Mouse (Mus musculus) neutrophil, adult 83 days (primary cell): Measurements from ENCODE around the gene Hoxc8. TPM values are rescaled to one million over a fixed set of nuclear protein-coding genes. Genes with fewer than 3 reads are reported as not detected.

Experiments
- total RNA-seq, 2 experiments: library from RNA; stranded (reverse); gene quantifications; one replicate each; pipeline ENCODE4 v1.2.4; 2023

Hoxc8 gene
- total RNA-seq = not detected

DNA sequence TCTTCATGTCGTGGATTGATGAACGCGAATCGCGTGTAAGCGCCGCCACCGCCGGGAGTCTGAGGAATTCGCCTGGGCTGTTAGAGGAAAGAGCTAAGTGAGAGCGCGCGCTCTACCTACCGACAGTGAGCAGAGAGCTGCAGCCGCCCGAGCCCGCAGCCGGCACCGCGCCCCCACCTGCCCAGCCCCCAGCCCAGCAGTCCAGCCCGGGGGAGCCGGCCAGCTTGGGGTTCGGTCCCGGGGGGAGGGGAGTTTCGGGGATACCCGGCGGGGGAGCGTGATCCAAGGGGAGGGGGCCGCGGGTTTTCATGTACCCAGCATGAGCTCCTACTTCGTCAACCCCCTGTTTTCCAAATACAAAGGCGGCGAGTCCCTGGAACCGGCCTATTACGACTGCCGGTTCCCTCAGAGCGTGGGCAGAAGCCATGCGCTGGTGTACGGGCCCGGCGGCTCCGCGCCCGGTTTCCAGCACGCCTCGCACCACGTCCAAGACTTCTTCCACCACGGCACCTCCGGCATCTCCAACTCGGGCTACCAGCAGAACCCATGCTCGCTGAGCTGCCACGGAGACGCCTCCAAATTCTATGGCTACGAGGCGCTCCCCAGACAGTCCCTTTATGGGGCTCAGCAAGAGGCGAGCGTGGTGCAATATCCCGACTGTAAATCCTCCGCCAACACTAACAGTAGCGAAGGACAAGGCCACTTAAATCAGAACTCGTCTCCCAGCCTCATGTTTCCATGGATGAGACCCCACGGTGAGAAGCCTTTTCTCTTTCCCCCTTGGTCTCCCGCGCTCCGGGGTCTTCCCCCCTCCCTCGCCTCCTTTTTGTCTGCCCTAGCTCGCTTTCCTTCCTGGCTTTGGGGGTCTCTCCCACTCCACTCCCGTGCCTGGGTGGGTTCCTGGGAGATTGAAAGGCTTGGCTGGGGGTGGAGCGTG, at the start of gene Hoxc8:
Gene Hoxc8 (plus strand): TSS at position 147 of the 937 bp plus-strand sequence.

GRCm38 (mm10) chr15:102954192-102955006, 36.0 kb upstream of the Hoxc8 start, which contains the start of gene Hoxc11:
Gene Hoxc11 (plus strand): TSS chr15:102954427.

GRCm38 (mm10) chr15:102966776-102967311, 23.6 kb upstream of the Hoxc8 start, which contains the start of gene Hoxc10:
Gene Hoxc10 (plus strand): TSS chr15:102966796.

GRCm38 (mm10) chr15:102967312-102967510, 23.2 kb upstream of the Hoxc8 start, which contains the start of gene Hoxc5:
Gene Hoxc5 (plus strand): TSS chr15:102967443.

GRCm38 (mm10) chr15:102976171-102976570, 14.2 kb upstream of the Hoxc8 start, which contains the start of gene Hoxc9:
Gene Hoxc9 (plus strand): TSS chr15:102976439.

DNA sequence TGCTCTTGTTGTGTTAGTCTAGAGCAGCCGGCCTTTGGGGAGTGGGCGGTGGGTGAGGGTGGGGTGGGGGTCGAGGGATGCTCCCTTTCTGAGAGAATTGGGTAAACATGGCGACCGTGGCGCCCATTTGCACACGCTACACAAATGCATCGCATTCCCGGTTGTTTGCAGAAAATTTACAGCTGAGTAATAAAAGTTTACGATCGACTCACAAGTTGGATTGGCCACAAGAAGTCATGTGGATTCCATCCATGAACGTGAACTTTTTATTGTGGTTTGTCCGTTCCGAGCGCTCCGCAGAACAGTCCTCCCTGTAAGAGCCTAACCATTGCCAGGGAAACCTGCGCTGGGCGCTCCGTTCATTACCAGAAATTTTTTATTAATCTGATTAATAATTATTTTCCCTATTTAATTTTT, 7.5 kb downstream of the Hoxc8 start, which contains the start of gene Hoxc6:
Gene Hoxc6 (plus strand): TSS at position 319 of the 417 bp plus-strand sequence.

DNA sequence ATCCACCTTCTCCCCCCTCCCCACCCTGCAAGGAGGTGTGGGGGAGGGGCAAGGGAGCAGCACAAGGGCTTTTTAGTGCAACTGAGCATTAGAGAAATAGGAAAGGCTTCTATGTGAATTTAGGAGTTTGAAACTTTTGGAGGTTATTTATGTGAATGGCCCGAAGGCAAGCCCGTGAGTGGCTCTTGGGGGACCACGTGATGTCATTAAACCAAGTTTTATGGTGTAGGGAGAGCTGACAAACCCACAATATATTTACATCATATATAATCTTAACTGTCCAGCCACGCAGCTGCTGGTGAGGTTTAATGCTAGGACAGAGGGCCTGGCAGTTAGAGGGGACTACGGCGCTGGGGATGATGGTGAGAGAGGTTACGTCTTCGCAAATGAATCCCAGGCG, 28.2 kb downstream of the Hoxc8 start, which contains the start of gene Hoxc4:
Gene Hoxc4 (plus strand): TSS at position 299 of the 400 bp plus-strand sequence.

Other genes with a start within 250 kb of the Hoxc8 start
- not detected for gene Hoxc13, start 69.5 kb upstream of the Hoxc8 start, total RNA-seq
- not detected for gene Hoxc12, start 53.9 kb upstream of the Hoxc8 start, total RNA-seq
- gene Hoxc11, start 36.2 kb upstream of the Hoxc8 start, total RNA-seq = not detected
- gene Hoxc10, start 23.8 kb upstream of the Hoxc8 start, total RNA-seq = not detected
- under 1 TPM in 1 of 2 experiments, not detected in 1; 0.97 TPM for gene Hoxc5, start 23.2 kb upstream of the Hoxc8 start, total RNA-seq
- not detected for gene Hoxc9, start 14.2 kb upstream of the Hoxc8 start, total RNA-seq
- gene Hoxc6, start 7.7 kb downstream of the Hoxc8 start, total RNA-seq = not detected
- not detected for gene Hoxc4, start 28.3 kb downstream of the Hoxc8 start, total RNA-seq
- gene Smug1, start 176.5 kb downstream of the Hoxc8 start, total RNA-seq = 1 to 10 TPM; 3.0 to 4.7 TPM
- 10 to 100 TPM; 48.0 to 52.3 TPM for gene Cbx5, start 249.2 kb downstream of the Hoxc8 start, total RNA-seq
- 100 to 1,000 TPM; 242 TPM for gene Hnrnpa1, start 249.8 kb downstream of the Hoxc8 start, total RNA-seq